Mouse (Mus musculus): ENCODE measurements around the gene Gpr62.

Gene Gpr62

DNA sequence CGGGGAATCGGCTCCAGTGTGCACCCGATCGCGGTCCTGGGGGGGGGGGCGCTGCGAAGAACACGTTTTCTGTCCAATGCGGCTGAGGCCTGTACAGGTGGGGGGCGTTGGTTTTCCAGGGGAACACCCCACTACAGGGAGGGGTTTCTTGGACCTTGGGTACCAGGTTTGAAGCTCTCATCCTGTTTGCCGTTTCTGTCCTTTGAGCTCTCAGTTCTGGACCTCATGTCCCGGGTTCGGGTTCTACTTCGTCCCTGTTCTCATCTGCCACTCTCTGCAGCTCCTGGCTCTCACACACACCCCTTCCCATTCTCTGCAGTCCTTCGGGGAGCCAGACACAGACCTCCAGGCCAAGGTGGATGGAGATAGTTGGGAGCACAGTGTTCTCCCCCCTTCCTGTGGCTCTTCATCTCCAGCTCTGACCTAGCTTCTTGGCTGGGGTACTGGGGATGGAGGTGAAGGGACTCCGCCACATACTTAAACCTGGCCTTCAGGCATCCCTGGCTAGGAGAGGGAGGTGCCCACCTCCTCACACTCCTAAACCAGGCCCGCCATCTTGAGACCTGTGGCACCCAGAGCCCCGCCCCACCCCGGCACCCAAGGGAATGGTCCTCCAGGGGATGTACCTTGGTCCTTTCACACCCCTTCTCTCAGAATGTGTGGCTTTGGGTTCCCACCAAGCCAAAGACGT, 11.5 kb downstream of the Gpr62 start:
- DNase-seq = no peak

DNA sequence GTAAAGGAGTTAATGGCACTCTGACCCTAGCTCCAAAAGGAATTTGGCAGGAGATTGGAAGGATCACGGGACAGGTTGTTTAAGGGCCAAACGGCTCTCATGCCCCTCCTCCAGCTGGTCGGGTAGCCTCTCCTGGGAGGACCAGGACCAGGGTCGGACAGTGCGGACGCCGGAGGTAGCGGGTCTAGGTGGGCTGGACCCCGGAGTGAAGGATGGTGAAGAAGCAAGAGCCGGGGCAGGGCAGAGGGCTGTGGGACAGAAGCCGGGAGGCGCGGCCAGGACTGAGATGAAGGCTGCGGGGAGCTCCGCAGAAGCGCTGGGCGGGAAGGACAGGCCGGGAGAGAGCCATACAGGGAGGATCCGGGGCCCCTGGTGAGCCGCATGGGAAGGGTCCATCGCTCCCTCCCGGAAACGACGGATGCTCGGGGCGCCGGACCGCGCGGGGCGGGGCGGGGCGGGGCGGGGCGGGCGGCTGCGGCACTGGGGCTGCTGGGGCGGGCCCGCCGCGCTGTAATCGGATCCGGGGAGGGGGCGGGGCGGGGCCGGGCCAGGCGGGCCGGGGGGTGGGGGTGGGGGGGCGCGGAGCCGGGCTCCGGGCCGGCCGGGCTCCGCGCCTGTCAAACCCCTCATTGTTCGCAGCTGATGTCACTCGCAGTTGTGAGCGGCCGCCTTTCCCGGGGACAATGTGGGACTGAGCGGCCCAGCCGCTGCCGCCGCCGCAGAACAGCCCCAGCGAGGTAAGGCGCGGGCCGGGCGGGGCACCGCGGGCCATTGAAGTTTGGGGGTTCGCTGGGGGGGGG, 12.3 kb downstream of the Gpr62 start, which contains the start of gene Pcbp4:
Gene Pcbp4, plus strand, starts transcription at position 21 of the 800 bp plus-strand sequence.
- DNase-seq = peak; percentile 88

DNA sequence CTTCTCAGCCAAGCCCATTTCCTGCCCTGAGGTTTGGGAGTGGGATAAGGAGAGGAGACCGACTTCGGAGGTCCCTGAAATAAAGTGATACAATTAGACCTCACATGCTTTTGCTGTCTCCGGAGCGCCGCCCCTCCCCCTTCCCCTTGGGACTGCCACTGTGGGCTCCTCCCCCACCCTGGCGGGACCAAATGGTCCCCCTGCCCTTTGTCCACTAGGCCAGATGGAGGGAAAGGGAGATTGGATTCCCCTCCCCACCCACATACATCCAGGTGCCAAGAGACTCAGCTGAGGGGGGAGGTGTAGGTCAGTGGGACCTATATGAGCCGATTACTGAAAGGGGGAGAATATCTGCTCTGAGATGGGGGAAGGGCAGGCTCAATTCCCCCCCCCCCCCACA, 12.9 kb downstream of the Gpr62 start:
- DNase-seq = peak; percentile 84

DNA sequence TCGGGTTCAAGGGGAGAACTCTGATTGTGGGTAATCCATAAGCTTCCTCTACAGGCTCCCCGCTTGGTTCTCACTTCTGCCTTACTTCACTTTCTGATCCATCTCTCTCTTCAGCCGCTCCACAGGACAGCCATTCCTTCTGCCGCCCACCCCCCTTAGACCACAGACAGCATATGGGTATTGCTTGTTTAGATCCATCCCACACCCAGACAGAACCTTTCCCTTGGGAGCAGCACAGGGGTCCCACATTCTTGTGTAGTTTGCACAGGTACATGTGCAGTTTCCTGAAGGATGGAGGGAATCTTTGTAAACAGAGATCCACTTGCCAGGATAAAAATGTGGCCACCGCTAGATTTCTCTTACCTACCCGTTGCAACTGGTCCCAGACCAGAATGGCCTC, 13.4 kb downstream of the Gpr62 start:
- DNase-seq = no peak

DNA sequence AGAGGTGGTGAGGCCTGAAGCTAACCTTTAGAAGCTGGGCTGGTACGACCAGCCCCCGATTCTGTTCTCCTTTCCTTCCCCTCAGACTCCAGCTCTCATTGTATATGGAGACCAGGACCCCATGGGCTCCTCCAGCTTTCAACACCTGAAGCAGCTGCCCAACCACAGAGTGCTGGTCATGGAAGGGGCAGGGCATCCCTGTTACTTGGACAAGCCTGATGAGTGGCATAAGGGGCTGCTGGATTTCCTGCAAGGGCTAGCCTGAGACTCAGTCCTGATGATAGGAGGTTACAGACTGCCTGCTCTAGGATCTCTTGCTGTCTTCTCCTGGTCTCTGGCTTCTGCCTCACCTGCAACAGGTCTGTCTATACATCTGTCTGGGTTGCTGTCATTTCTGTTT, 13.8 kb downstream of the Gpr62 start:
- no peak for DNase-seq

DNA sequence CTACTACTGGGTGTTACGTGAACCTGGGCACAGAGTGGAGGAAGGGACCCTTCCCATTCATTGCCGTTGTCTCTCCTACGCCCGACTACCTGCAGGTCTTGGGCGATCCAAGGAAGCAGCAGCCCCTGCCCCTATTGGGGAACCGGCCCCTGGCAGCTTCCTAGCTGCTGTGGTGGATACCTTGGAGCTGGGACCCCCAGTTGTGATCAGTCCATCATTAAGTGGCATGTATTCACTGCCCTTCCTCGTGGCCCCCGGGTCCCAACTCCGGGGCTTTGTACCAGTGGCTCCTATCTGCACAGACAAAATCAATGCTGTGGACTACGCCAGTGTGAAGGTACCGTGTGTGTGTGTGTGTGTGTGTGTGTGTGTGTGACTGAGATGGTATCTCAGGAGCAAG, 14.4 kb downstream of the Gpr62 start:
- no peak for DNase-seq

DNA sequence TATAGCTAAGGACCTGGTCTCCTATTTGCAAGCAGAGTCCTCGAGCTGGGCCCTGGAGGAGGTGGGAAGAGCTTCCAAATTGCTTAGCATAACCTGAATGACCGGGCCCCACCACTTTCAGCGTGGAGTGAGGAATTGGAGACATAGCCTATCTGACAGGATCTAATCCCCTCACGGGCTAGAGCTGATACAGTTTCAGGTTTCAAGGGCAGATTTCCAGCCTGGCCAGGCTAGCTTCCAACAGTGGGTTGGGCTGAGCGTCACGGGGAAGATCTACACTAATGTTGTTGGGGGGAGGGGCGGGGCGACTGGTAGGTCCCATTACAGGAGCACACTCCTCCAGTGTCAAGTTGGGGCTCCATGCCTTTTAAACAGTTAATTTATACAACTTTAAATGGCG, 15.1 kb downstream of the Gpr62 start:
- DNase-seq = no peak

DNA sequence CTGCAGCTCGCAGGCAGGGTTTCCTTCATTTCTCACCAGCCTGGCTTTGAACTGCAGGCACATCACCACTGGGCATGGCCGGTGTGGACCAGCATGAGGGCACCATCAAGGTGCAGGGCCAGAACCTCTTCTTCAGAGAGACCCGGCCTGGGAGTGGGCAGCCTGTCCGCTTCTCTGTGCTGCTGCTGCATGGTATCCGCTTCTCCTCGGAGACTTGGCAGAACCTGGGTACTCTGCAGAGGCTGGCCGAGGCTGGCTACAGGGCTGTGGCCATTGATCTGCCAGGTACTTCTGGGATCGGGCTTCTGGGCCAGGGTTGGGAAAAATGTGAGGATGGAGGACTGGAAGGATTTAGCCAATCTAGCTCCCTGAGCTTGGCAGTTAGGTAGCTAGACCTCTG, 15.8 kb downstream of the Gpr62 start:
- no peak for DNase-seq

DNA sequence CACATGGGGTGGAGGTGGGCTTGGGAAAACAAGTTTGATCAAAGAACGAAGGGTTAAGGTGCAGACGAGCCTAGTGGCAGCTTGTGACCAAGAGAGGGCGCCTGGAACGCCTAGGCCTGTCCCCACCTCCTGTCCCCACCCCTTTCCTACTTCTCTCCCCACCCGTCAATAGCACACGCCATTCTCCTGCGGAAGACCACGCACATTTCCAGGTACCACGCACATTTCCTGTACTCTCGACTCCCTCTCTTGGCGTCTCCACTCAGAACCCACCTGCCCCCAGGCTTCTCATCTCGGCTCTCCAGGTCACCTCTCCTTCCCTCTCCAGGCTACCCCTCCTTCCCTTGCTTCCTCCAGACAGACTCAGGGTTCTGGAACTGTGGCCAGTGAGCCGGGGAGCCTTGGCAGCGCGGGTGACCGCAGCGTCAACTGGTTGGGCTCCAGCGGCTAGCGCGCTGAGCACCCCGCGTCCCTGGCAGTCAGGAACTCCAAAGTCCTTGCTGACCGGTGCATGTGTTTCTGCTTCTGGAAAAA, 17.2 kb downstream of the Gpr62 start:
- peak; percentile 82 for DNase-seq

DNA sequence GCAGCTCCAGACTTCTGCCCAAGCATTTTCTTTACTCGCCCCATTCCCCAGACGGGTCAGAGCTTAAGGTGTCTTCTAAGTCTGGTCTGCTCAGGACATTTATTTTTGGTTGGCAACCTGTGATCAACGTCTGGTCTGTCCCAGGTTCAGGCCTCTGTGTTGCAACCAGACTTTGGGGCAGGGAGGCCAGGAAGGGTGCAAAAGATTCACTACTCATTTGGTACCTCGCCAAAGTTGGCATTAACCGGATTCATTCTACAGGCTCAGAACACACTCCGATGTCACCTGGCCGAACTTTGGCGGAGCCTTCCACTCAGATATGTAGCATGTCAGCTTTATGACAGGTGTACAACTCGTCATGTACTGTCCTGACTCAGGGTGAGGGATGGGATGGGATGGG, 17.8 kb downstream of the Gpr62 start:
- DNase-seq = no peak

DNA sequence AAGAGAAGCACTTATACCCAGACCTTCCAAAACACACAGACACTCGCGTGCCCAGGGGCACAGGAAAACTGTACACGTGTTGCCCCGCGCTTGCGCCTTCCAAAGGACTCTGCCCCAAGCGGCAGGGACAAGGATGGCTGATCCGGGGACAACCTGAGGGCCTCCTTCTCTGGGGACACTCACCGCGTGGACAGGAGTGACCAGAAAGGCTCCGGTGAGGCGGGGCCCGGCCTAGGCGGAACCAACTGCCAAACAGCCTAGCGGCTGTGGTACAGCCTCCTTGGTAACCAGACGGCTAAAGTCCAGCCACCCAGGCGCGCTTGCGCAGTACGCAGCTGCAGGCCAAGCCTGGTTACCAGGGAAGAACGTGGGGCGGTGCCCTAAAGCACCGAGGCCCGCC, 18.4 kb downstream of the Gpr62 start, which contains the start of the genes Abhd14b and Abhd14a:
Gene Abhd14b, plus strand, starts transcription at position 112 of the 400 bp plus-strand sequence.
Gene Abhd14a, minus strand, starts transcription at position 331 of the 400 bp plus-strand sequence.
- DNase-seq = peak; percentile 94

DNA sequence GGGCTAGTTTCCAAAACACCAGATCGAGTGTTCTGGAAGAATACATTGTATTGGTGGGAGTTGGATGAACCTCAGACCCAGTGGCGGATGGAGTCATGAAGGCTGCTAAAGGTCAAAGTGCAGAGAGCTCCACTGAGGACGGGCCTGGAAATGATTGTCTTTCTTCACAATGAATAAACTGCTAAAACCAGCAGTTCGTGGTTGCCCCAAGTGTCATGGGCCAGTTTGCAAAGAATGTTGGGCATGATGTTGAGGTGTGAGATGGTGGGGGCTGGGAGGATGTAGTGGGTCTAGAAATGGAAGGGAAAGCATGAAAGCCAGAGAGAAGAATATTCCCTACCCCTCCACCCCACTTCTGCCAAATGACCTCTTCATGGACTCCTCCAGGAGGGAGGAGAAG, 20.9 kb downstream of the Gpr62 start:
- DNase-seq = no peak

DNA sequence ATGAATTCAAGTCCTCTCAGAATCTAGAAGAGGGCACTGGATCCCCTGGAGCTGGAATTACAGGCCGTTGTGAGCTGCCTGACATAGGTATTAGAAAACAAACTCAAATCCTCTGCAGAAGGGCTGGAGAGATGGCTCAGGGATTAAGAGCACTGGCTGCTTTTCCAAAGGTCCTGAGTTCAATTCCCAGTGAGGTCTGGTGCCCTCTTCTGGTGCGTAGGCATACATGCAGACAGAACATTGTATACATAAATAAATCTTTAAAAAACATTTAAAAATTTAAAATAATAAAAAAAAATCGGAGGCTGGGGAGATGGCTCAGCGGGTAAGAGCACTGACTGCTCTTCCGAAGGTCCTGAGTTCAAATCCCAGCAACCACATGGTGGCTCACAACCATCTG, 23.1 kb downstream of the Gpr62 start:
- DNase-seq = no peak

DNA sequence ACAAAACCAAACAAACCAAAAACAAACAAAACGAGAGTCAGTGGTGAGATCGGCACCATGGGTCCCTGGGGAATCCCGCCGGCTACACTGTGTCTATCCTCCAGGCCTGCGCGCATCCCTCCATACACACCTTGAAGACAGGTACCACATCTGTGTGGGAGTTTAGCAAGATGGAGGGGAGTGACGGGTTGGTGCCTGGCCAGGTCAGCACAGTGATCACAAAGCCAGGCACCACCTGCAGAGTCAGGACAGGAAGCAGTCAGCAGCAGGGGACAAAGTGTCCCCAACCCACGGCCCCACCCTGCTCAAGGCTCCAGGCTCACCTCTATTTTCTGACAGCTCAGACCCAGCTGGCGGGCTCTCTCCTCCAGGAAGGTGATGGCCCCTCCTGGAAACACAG, 29.2 kb downstream of the Gpr62 start:
- no peak for DNase-seq

DNA sequence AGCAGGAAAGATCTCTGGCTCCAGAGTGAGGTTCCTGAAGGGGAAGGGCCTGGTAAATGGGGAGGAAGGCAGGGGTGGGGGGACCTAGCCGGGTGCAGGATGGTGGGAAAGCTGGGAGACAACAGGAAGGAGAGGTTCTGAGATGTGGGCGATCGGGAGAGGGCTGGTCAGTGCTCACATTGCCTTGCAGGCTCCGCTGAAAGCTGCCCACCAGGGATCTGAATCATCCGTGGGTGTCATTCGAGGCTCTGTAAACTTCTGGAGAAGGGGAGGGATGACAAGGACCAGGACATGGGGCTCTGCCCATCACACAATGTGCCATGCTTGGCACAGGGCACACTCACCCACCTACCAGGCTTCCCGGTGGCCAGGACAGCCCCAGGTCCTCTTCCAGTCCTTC, 32.3 kb downstream of the Gpr62 start:
- no peak for DNase-seq

DNA sequence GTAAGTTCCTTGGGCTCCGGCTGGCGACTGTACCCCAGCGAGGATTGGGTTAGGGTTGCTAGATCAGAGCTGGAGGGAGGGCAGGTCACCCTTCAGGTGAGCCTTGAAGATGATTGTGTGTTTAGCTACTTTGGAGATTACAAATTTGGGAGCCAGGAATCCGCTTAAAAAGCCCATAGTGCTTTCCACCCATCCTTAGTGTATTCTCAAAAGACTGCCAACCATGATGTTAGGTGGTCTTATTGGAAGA, 35.8 kb downstream of the Gpr62 start:
- DNase-seq = no peak

DNA sequence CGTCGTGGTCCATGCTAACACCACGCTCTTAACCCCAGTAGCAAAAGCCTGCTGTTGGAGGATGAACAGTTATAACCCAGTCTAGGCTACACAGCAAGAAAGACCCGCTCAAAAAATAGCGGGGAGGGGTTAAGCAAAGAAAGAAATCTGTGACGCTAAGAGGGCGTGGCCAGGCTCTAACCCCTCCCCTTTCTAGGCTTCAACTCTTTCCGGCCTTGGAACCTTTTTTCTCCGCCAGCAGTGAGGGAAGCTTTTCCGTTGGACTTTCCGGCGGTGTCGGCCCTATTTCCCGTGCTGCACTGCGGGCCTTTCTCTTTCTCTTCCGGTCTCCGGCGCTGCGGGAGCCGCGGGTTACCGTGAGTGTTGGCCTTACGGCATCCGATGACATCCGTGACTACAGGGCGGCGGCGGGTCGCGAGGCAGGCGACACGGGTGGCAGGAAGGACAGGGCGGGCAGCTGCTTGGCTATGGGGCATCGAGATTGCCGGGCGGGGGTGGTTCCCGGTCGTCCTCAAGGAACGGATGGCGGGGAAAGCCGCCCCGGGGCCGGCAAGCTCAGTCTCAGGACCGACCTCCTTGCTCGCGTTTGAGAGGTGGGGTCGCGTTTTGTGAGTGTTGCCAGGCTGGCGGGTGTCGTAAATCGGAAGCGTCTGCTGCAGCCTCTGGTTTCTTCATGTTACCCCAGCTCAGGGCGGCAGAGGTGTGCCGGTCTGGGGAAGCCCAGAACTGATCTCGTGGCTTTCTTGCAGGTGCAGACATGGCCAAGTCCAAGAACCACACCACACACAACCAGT, 36.3 kb downstream of the Gpr62 start, which contains the start of gene Rpl29:
Gene Rpl29, plus strand, starts transcription at position 234 of the 794 bp plus-strand sequence.
- peak; percentile 98 for DNase-seq

DNA sequence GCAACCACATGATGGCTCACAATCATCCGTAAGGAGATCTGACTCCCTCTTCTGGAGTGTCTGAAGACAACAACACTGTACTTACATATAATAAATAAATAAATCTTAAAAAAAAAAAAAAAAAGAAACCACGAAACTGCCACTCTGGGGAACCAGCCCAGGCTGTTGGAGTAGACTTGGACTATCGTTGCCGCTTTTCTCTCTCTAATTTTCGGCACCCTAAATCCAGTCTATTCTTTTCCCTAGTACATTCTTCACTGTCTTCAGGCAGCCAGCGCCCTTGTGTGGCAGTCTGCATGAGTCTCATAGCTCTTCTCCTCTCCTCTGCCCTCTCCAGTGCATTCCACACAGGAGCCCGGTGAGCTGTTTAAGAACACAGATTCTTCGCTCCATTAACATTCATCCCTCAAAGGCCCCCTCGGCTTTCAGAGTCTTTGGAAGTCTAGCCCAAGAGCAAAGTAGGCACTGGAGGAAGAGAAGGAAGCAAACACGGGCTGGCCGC, 37.0 kb downstream of the Gpr62 start:
- DNase-seq = no peak

DNA sequence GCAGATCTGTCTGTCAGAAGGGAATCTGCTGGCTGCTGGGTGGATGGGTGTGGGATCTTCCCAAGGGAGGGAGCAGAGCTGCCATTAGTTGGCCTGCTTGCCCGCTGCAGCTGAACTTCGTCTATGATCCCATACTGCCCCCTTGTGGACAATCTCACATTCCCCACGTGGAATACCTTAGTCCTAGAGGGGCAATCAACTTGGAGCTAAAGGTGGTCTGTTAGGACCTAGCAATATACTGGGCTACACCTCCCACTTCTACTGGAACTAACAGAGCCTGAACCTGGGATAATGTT, 43.9 kb downstream of the Gpr62 start:
- DNase-seq = peak; percentile 93

DNA sequence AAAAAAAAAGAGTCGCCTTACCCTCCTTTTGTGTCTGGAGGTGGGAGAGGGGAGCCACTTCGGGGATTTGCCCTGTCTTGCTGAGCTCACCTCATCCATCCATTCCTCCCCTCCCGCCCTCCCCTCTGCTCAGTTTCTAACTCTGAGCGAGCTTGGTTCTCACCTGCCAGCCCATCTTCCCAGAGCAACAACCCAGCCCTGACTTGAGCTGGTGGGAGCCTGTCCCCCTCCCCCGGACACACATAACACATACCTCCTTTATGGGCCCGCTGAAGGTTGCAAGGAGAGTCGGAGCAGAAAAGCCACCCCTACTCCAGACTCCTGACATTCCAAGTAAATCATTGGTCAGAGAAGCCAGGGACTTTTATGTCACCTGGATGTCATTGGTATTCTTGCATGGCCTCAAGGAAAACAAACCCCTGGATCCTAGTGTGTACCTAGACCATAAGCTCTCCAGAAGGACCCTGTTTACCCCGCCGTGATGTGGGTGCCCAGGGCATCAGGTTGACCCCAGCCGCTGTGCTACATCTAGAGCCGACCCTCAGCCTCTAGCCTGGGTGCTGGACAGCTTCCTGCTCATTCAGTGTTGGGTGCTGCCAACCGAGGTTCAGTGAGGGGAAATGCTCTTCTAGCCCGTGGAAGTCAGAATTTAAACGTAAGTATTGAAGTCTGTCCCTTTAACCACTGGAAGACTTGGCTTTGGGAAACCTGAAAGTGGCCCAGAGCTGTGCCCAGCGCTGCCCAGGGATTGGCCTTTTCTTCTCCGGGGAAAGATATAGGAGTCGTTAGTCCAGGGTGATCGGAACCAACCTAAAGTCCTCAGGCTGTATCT, 44.5 kb downstream of the Gpr62 start:
- no peak for DNase-seq

DNA sequence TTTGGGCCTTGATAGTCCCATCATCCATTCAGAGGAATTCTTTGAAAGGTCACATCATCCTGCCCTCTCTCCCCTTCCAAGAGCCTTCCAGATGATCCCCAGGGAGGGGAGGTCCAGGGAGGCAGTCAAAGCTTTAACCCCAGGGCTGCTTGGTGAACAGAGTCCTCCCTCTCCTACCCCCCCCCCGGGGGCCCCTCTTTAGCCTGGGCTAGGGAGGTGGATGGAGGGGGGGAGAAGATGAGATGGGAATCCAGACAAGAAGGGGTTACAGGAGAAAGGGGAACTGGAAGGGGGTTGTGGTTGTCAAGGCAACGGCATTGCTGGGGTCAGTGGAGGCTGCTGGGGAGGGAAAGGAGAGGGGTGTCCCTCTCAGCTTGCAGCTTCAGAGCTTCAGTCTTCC, 45.1 kb downstream of the Gpr62 start:
- DNase-seq = peak; percentile 57

DNA sequence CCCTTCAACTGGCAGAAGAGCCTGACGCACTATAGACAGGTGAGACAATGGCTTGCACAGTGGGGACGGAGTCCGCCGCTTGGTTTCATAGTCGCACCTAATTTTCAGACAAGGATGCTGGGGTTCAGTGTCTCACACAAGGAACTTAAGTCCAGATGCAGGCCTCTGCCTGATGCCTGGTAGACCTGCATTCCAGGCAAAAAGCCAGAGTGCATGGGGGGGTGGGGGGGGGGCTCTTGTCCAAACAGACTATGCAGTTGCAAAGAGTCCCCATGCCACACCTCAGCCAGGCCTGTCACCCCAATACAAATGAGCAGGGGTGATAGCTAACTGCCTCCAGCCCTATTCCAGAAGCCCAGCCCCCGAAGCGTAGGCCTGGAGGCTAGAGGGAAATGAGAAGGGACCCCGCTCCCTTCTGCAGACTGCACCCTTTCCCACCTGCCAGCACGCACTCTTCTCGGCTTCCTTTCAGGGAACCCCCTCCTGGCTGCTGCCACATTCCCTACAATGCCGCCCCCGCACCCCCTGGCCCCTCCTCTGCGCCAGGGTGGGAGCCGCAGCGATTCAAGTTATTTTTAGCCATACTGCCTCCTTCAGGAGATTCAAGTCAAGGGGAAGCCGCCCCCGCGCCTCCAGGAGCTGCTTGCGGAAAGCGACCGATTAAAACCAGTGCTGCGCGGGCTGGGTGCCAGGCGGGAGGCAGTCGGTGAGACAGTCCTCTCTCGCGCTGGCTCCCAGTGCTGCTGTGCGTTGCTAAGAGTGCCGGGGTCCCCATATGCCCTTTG, 47.7 kb downstream of the Gpr62 start:
- DNase-seq = peak; percentile 79
